Mouse (Mus musculus): Measurements from ENCODE around the gene Glod4. TPM values are rescaled to one million over a fixed set of nuclear protein-coding genes. Genes with fewer than 3 reads are reported as not detected.

Gene Glod4
- polyA plus RNA-seq, 1 experiment from 2014 or later: 112 TPM

GRCm38 (mm10) chr11:76123517-76123916, 120.0 kb downstream of the Glod4 start:
- 97% methylated on average over 1 of the region's 1 CpGs for WGBS

GRCm38 (mm10) chr11:76122571-76122970, 121.0 kb downstream of the Glod4 start:
- no peak for ATAC-seq (ENCODE audit: low FRiP score)
- H3K4me3 ChIP-seq (replicated peaks): no peak overlapping the region
- WGBS: 90% methylated on average over 2 of the region's 2 CpGs
- no peaks in the 10 kb centered on the region for H3K4me1 ChIP-seq
- no peak overlapping the region for H3K27ac ChIP-seq (replicated peaks)
- no peaks in the 10 kb centered on the region for H3K9me3 ChIP-seq (replicated peaks)
- no peaks in the 10 kb centered on the region for H3K27me3 ChIP-seq (replicated peaks)
- no peak overlapping the region for H3K9ac ChIP-seq (replicated peaks)
- H3K36me3 ChIP-seq: peaks cover 60% of the 10 kb centered on the region
- no peak overlapping the region for H3K4me2 ChIP-seq

More at GRCm38 (mm10) chr11:76123517-76123916, 120.0 kb downstream of the Glod4 start:
- no peaks in the 10 kb centered on the region for H3K9me3 ChIP-seq (replicated peaks)
- H3K27me3 ChIP-seq (replicated peaks): no peaks in the 10 kb centered on the region
- no peak overlapping the region for H3K9ac ChIP-seq (replicated peaks)
- ATAC-seq (ENCODE audit: low FRiP score): no peak
- no peak overlapping the region for H3K27ac ChIP-seq (replicated peaks)
- H3K4me1 ChIP-seq: no peaks in the 10 kb centered on the region
- no peak overlapping the region for H3K4me2 ChIP-seq
- H3K4me3 ChIP-seq (replicated peaks): no peak overlapping the region
- peaks cover 58% of the 10 kb centered on the region for H3K36me3 ChIP-seq

- Histone ChIP-seq H3K9me3 (replicated peaks) (no peaks in the 10 kb centered on the region), H3K27me3 (replicated peaks) (no peaks in the 10 kb centered on the region), H3K9ac (replicated peaks) (no peak overlapping the region), H3K36me3 (peaks cover 73% of the 10 kb centered on the region), H3K4me2 (no peak overlapping the region), H3K4me3 (replicated peaks) (no peak overlapping the region), H3K4me1 (no peaks in the 10 kb centered on the region), H3K27ac (replicated peaks) (no peak overlapping the region)
- WGBS: 88% methylated on average over 4 of the region's 4 CpGs
- ATAC-seq (ENCODE audit: low FRiP score): no peak
These were observed 122.4 kb downstream of the Glod4 start for GRCm38 (mm10) chr11:76121086-76121485.

- Histone ChIP-seq H3K36me3 (peaks cover 73% of the 10 kb centered on the region), H3K4me2 (no peak overlapping the region)
- no peak for ATAC-seq (ENCODE audit: low FRiP score)
These were observed 123.1 kb downstream of the Glod4 start for GRCm38 (mm10) chr11:76120407-76120901.

GRCm38 (mm10) chr11:76110416-76110815, 133.1 kb downstream of the Glod4 start:
- Histone ChIP-seq H3K4me3 (replicated peaks) (no peak overlapping the region), H3K27ac (replicated peaks) (no peak overlapping the region), H3K27me3 (replicated peaks) (no peaks in the 10 kb centered on the region), H3K9ac (replicated peaks) (no peak overlapping the region), H3K9me3 (replicated peaks) (no peaks in the 10 kb centered on the region), H3K36me3 (peaks cover 50% of the 10 kb centered on the region), H3K4me1 (no peaks in the 10 kb centered on the region), H3K4me2 (no peak overlapping the region)
- WGBS: 94% methylated on average over 3 of the region's 3 CpGs
- no peak for ATAC-seq (ENCODE audit: low FRiP score)

More at GRCm38 (mm10) chr11:76120407-76120901, 123.1 kb downstream of the Glod4 start:
- Histone ChIP-seq H3K27me3 (replicated peaks) (no peaks in the 10 kb centered on the region), H3K4me3 (replicated peaks) (no peak overlapping the region), H3K27ac (replicated peaks) (no peak overlapping the region), H3K4me1 (no peaks in the 10 kb centered on the region), H3K9ac (replicated peaks) (no peak overlapping the region), H3K9me3 (replicated peaks) (no peaks in the 10 kb centered on the region)
- 76% methylated on average over 10 of the region's 10 CpGs for WGBS

GRCm38 (mm10) chr11:76106551-76107496, 136.7 kb downstream of the Glod4 start:
- H3K9ac ChIP-seq (replicated peaks): no peak overlapping the region
- ATAC-seq (ENCODE audit: low FRiP score): no peak
- H3K27ac ChIP-seq (replicated peaks): no peak overlapping the region
- H3K4me1 ChIP-seq: no peaks in the 10 kb centered on the region
- H3K27me3 ChIP-seq (replicated peaks): no peaks in the 10 kb centered on the region
- 88% methylated on average over 11 of the region's 11 CpGs for WGBS
- no peaks in the 10 kb centered on the region for H3K9me3 ChIP-seq (replicated peaks)
- no peak overlapping the region for H3K4me2 ChIP-seq
- peaks cover 41% of the 10 kb centered on the region for H3K36me3 ChIP-seq
- no peak overlapping the region for H3K4me3 ChIP-seq (replicated peaks)

GRCm38 (mm10) chr11:76101154-76101553, 142.4 kb downstream of the Glod4 start:
- H3K4me2 ChIP-seq: no peak overlapping the region
- H3K27ac ChIP-seq (replicated peaks): no peak overlapping the region
- no peak for ATAC-seq (ENCODE audit: low FRiP score)
- H3K36me3 ChIP-seq: peaks cover 36% of the 10 kb centered on the region
- H3K4me3 ChIP-seq (replicated peaks): no peak overlapping the region
- H3K9me3 ChIP-seq (replicated peaks): no peaks in the 10 kb centered on the region
- H3K4me1 ChIP-seq: peaks cover 7% of the 10 kb centered on the region
- no peaks in the 10 kb centered on the region for H3K27me3 ChIP-seq (replicated peaks)
- no peak overlapping the region for H3K9ac ChIP-seq (replicated peaks)

- ATAC-seq (ENCODE audit: low FRiP score): no peak
- Histone ChIP-seq H3K4me1 (peaks cover 7% of the 10 kb centered on the region), H3K36me3 (peaks cover 30% of the 10 kb centered on the region), H3K9ac (replicated peaks) (no peak overlapping the region), H3K4me3 (replicated peaks) (no peak overlapping the region), H3K27ac (replicated peaks) (peak overlapping the region; percentile 28; the same call in 1 of the 2 replicates), H3K4me2 (no peak overlapping the region), H3K9me3 (replicated peaks) (no peaks in the 10 kb centered on the region), H3K27me3 (replicated peaks) (no peaks in the 10 kb centered on the region)
- 59% methylated on average over 4 of the region's 4 CpGs for WGBS
These were observed 144.1 kb downstream of the Glod4 start for GRCm38 (mm10) chr11:76099193-76099975.

- Histone ChIP-seq H3K4me2 (no peak overlapping the region), H3K36me3 (peaks cover 33% of the 10 kb centered on the region; the same call in 1 of the 2 replicates), H3K4me1 (no peaks in the 10 kb centered on the region), H3K27ac (replicated peaks) (no peak overlapping the region), H3K4me3 (replicated peaks) (no peak overlapping the region), H3K27me3 (replicated peaks) (no peaks in the 10 kb centered on the region), H3K9ac (replicated peaks) (no peak overlapping the region), H3K9me3 (replicated peaks) (no peaks in the 10 kb centered on the region)
- 94% methylated on average over 8 of the region's 8 CpGs for WGBS
- no peak for ATAC-seq (ENCODE audit: low FRiP score)
These were observed 149.9 kb downstream of the Glod4 start for GRCm38 (mm10) chr11:76093610-76094009.

- Histone ChIP-seq H3K9ac (replicated peaks) (no peak overlapping the region), H3K4me1 (no peaks in the 10 kb centered on the region), H3K27me3 (replicated peaks) (no peaks in the 10 kb centered on the region), H3K4me2 (no peak overlapping the region), H3K4me3 (replicated peaks) (no peak overlapping the region), H3K27ac (replicated peaks) (no peak overlapping the region), H3K36me3 (peaks cover 41% of the 10 kb centered on the region; the same call in 1 of the 2 replicates), H3K9me3 (replicated peaks) (no peaks in the 10 kb centered on the region)
- 81% methylated on average over 6 of the region's 6 CpGs for WGBS
- no peak for ATAC-seq (ENCODE audit: low FRiP score)
These were observed 153.7 kb downstream of the Glod4 start for GRCm38 (mm10) chr11:76089776-76090175.

- Histone ChIP-seq H3K9ac (replicated peaks) (no peak overlapping the region), H3K9me3 (replicated peaks) (no peaks in the 10 kb centered on the region), H3K4me3 (replicated peaks) (no peak overlapping the region), H3K36me3 (peaks cover 41% of the 10 kb centered on the region; the same call in 1 of the 2 replicates), H3K27me3 (replicated peaks) (no peaks in the 10 kb centered on the region), H3K4me1 (no peaks in the 10 kb centered on the region), H3K27ac (replicated peaks) (no peak overlapping the region), H3K4me2 (no peak overlapping the region)
- WGBS: 92% methylated on average over 4 of the region's 4 CpGs
- ATAC-seq (ENCODE audit: low FRiP score): no peak
These were observed 155.0 kb downstream of the Glod4 start for GRCm38 (mm10) chr11:76088506-76088905.

Data from neural tube, embryonic 15.5 days (tissue).